Mouse (Mus musculus): ENCODE measurements around the gene 1600002K03Rik.

GRCm38 (mm10) chr10:80175536-80176269, 3.0 kb downstream of the 1600002K03Rik start:
- TF ChIP-seq CTCF (IDR thresholded peaks at IDR 0.05; ENCODE audit: borderline replicate concordance, extremely low read depth, insufficient read depth, insufficient read length) (peak; percentile 66; the same call in 1 of the 2 replicates), POLR2A (IDR thresholded peaks at IDR 0.05; ENCODE audit: borderline replicate concordance, extremely low read depth, insufficient read depth, insufficient read length, poor library complexity, severe bottlenecking) (no peak)

Measured in brain, embryonic 14.5 days (tissue).